Mouse (Mus musculus) fat pad, adult 2 months (tissue): Measurements from ENCODE around the gene Sphk1.

ENCODE experiments used
- DNase-seq: peaks from one replicate; pipeline ENCODE4 v3.0.0-alpha.2; 2011; ENCODE audit warnings: low read depth, low spot score; ENCODE audit errors: extremely low read depth

Gene Sphk1

GRCm38 (mm10) chr11:116534154-116534865, 3.6 kb downstream of the Sphk1 start:
- DNase-seq = no peak

- DNase-seq = no peak
These were observed 6.0 kb downstream of the Sphk1 start for GRCm38 (mm10) chr11:116536685-116537084.

GRCm38 (mm10) chr11:116537388-116537787, 6.7 kb downstream of the Sphk1 start:
- no peak for DNase-seq

GRCm38 (mm10) chr11:116538142-116538735, 7.5 kb downstream of the Sphk1 start:
- DNase-seq = no peak

GRCm38 (mm10) chr11:116541183-116541582, 10.5 kb downstream of the Sphk1 start:
- DNase-seq = no peak

- DNase-seq = no peak
These were observed 12.4 kb downstream of the Sphk1 start for GRCm38 (mm10) chr11:116543110-116543509.

- no peak for DNase-seq
These were observed 16.8 kb downstream of the Sphk1 start for GRCm38 (mm10) chr11:116547296-116548060.

- DNase-seq = no peak
These were observed 18.1 kb downstream of the Sphk1 start for GRCm38 (mm10) chr11:116548780-116549179.

- no peak for DNase-seq
These were observed 18.7 kb downstream of the Sphk1 start for GRCm38 (mm10) chr11:116549273-116550038.

- no peak for DNase-seq
These were observed 20.0 kb downstream of the Sphk1 start for GRCm38 (mm10) chr11:116550748-116551147.

- no peak for DNase-seq
These were observed 21.5 kb downstream of the Sphk1 start for GRCm38 (mm10) chr11:116552194-116552593.

GRCm38 (mm10) chr11:116554171-116554878, 23.6 kb downstream of the Sphk1 start:
- DNase-seq = no peak

- no peak for DNase-seq
These were observed 24.8 kb downstream of the Sphk1 start for GRCm38 (mm10) chr11:116555572-116555971.

GRCm38 (mm10) chr11:116556308-116556707, 25.6 kb downstream of the Sphk1 start:
- no peak for DNase-seq

- DNase-seq = no peak
These were observed 34.7 kb downstream of the Sphk1 start for GRCm38 (mm10) chr11:116565283-116566041.

GRCm38 (mm10) chr11:116567531-116567930, 36.8 kb downstream of the Sphk1 start:
- DNase-seq = no peak

- DNase-seq = no peak
These were observed 40.1 kb downstream of the Sphk1 start for GRCm38 (mm10) chr11:116570821-116571220.

GRCm38 (mm10) chr11:116571767-116572679, 41.3 kb downstream of the Sphk1 start:
- no peak for DNase-seq
